Mouse (Mus musculus): ENCODE measurements at regions not wholly inside any gene's neighbourhood (a gene's known extent, or its start where the extent isn't known, plus 50 kb on each side); places are given as distances from the start of the nearest gene placed in this dataset.

GRCm38 (mm10) chr8:96586129-96586528, 697.8 kb upstream of the Got2 start:
- H3K4me3 ChIP-seq (replicated peaks; ENCODE audit: low read length): no peak overlapping the region
- H3K27me3 ChIP-seq (ENCODE audit: control insufficient read depth, insufficient read depth, low read length): no peaks in the 10 kb centered on the region
- 38% methylated on average over 3 of the region's 3 CpGs for WGBS
- H3K9ac ChIP-seq (ENCODE audit: low read length): no peak overlapping the region
- H3K9me3 ChIP-seq (replicated peaks; ENCODE audit: control insufficient read depth, low read length): no peaks in the 10 kb centered on the region
- no peak for ATAC-seq (ENCODE audit: insufficient read depth, low FRiP score)
- H3K36me3 ChIP-seq (ENCODE audit: control insufficient read depth, insufficient read depth, low read length): no peaks in the 10 kb centered on the region
- no peaks in the 10 kb centered on the region for H3K4me1 ChIP-seq (ENCODE audit: control insufficient read depth, insufficient read depth, low read length)
- no peak overlapping the region for H3K4me2 ChIP-seq (ENCODE audit: low read depth, low read length)
- no peak overlapping the region for H3K27ac ChIP-seq (ENCODE audit: low read length)

GRCm38 (mm10) chr8:96552512-96552911, 664.2 kb upstream of the Got2 start:
- H3K4me2 ChIP-seq (ENCODE audit: low read depth, low read length): no peak overlapping the region
- no peaks in the 10 kb centered on the region for H3K27me3 ChIP-seq (ENCODE audit: control insufficient read depth, insufficient read depth, low read length)
- ATAC-seq (ENCODE audit: insufficient read depth, low FRiP score): no peak
- H3K4me1 ChIP-seq (ENCODE audit: control insufficient read depth, insufficient read depth, low read length): no peaks in the 10 kb centered on the region
- no peaks in the 10 kb centered on the region for H3K9me3 ChIP-seq (replicated peaks; ENCODE audit: control insufficient read depth, low read length)
- H3K4me3 ChIP-seq (replicated peaks; ENCODE audit: low read length): no peak overlapping the region
- H3K9ac ChIP-seq (ENCODE audit: low read length): no peak overlapping the region
- no peaks in the 10 kb centered on the region for H3K36me3 ChIP-seq (ENCODE audit: control insufficient read depth, insufficient read depth, low read length)
- WGBS: 72% methylated on average over 10 of the region's 10 CpGs
- no peak overlapping the region for H3K27ac ChIP-seq (ENCODE audit: low read length)

- no peak for ATAC-seq (ENCODE audit: insufficient read depth, low FRiP score)
These were observed 662.1 kb upstream of the Got2 start for GRCm38 (mm10) chr8:96550408-96550807.

DNA sequence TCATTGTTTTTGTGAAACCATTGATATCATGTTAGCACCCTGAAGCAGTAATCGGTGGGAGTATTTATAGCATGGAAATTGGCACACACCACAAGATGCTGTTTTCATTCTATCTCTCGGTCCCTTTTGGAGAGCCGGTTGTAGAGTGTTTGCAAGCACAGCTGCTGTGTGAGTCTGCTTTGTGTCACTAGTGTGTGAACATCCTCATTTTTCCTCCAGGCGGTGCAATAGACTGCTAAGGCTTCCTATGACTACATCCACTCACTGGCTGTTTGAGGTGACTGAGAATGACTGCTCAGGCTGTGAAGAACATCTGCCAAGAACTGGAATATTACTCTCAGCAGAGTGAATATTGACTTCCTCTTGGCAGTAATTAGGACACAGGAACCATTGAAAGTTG, 660.3 kb upstream of the Got2 start:
- Histone ChIP-seq H3K36me3 (ENCODE audit: control insufficient read depth, insufficient read depth, low read length) (no peaks in the 10 kb centered on the region), H3K4me3 (replicated peaks; ENCODE audit: low read length) (no peak overlapping the region), H3K9me3 (replicated peaks; ENCODE audit: control insufficient read depth, low read length) (no peaks in the 10 kb centered on the region), H3K9ac (ENCODE audit: low read length) (no peak overlapping the region), H3K27ac (ENCODE audit: low read length) (no peak overlapping the region), H3K4me2 (ENCODE audit: low read depth, low read length) (no peak overlapping the region), H3K27me3 (ENCODE audit: control insufficient read depth, insufficient read depth, low read length) (no peaks in the 10 kb centered on the region), H3K4me1 (ENCODE audit: control insufficient read depth, insufficient read depth, low read length) (no peaks in the 10 kb centered on the region)
- WGBS: 55% methylated on average over 4 of the region's 4 CpGs
- ATAC-seq (ENCODE audit: insufficient read depth, low FRiP score): no peak

More at GRCm38 (mm10) chr8:96550408-96550807, 662.1 kb upstream of the Got2 start:
- no peaks in the 10 kb centered on the region for H3K9me3 ChIP-seq (replicated peaks; ENCODE audit: control insufficient read depth, low read length)
- no peaks in the 10 kb centered on the region for H3K36me3 ChIP-seq (ENCODE audit: control insufficient read depth, insufficient read depth, low read length)
- H3K27ac ChIP-seq (ENCODE audit: low read length): no peak overlapping the region
- H3K4me1 ChIP-seq (ENCODE audit: control insufficient read depth, insufficient read depth, low read length): no peaks in the 10 kb centered on the region
- H3K9ac ChIP-seq (ENCODE audit: low read length): no peak overlapping the region
- no peaks in the 10 kb centered on the region for H3K27me3 ChIP-seq (ENCODE audit: control insufficient read depth, insufficient read depth, low read length)
- WGBS: 89% methylated on average over 2 of the region's 2 CpGs
- no peak overlapping the region for H3K4me3 ChIP-seq (replicated peaks; ENCODE audit: low read length)
- H3K4me2 ChIP-seq (ENCODE audit: low read depth, low read length): no peak overlapping the region

GRCm38 (mm10) chr8:96548187-96548586, 659.8 kb upstream of the Got2 start:
- no peak overlapping the region for H3K4me2 ChIP-seq (ENCODE audit: low read depth, low read length)
- no peak overlapping the region for H3K27ac ChIP-seq (ENCODE audit: low read length)
- H3K4me1 ChIP-seq (ENCODE audit: control insufficient read depth, insufficient read depth, low read length): no peaks in the 10 kb centered on the region
- no peaks in the 10 kb centered on the region for H3K36me3 ChIP-seq (ENCODE audit: control insufficient read depth, insufficient read depth, low read length)
- H3K27me3 ChIP-seq (ENCODE audit: control insufficient read depth, insufficient read depth, low read length): no peaks in the 10 kb centered on the region
- no peaks in the 10 kb centered on the region for H3K9me3 ChIP-seq (replicated peaks; ENCODE audit: control insufficient read depth, low read length)
- no peak for ATAC-seq (ENCODE audit: insufficient read depth, low FRiP score)
- no peak overlapping the region for H3K9ac ChIP-seq (ENCODE audit: low read length)
- no peak overlapping the region for H3K4me3 ChIP-seq (replicated peaks; ENCODE audit: low read length)

- Histone ChIP-seq H3K9ac (ENCODE audit: low read length) (no peak overlapping the region), H3K4me2 (ENCODE audit: low read depth, low read length) (no peak overlapping the region), H3K36me3 (ENCODE audit: control insufficient read depth, insufficient read depth, low read length) (no peaks in the 10 kb centered on the region), H3K27me3 (ENCODE audit: control insufficient read depth, insufficient read depth, low read length) (no peaks in the 10 kb centered on the region), H3K4me1 (ENCODE audit: control insufficient read depth, insufficient read depth, low read length) (no peaks in the 10 kb centered on the region), H3K9me3 (replicated peaks; ENCODE audit: control insufficient read depth, low read length) (no peaks in the 10 kb centered on the region), H3K4me3 (replicated peaks; ENCODE audit: low read length) (no peak overlapping the region), H3K27ac (ENCODE audit: low read length) (no peak overlapping the region)
- 87% methylated on average over 3 of the region's 3 CpGs for WGBS
- no peak for ATAC-seq (ENCODE audit: insufficient read depth, low FRiP score)
These were observed 653.9 kb upstream of the Got2 start for GRCm38 (mm10) chr8:96542215-96542614.

- no peak overlapping the region for H3K4me2 ChIP-seq (ENCODE audit: low read depth, low read length)
These were observed 610.5 kb upstream of the Got2 start for GRCm38 (mm10) chr8:96498854-96499253.

DNA sequence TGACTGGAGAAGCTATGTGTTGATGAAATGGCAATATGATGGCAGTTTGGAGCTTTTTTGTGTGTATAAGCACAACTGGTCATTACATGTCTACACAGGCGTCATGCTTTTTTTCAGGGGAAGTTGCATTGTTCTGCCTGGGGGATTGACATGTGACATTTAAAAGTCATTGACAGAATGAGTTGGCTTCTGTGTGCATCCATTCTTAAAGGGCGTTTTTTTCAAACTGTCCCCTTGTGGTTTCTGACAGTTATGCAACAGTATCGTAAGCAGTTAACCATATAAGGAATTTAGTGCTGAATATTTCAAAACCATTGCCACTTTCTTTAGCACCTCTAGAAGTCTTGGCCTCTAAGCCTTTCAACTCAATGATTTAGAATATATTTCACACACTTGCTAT, 607.1 kb upstream of the Got2 start:
- Histone ChIP-seq H3K36me3 (ENCODE audit: control insufficient read depth, insufficient read depth, low read length) (no peaks in the 10 kb centered on the region), H3K4me3 (replicated peaks; ENCODE audit: low read length) (no peak overlapping the region), H3K4me1 (ENCODE audit: control insufficient read depth, insufficient read depth, low read length) (no peaks in the 10 kb centered on the region), H3K9me3 (replicated peaks; ENCODE audit: control insufficient read depth, low read length) (no peaks in the 10 kb centered on the region), H3K27me3 (ENCODE audit: control insufficient read depth, insufficient read depth, low read length) (no peaks in the 10 kb centered on the region), H3K4me2 (ENCODE audit: low read depth, low read length) (no peak overlapping the region), H3K9ac (ENCODE audit: low read length) (no peak overlapping the region), H3K27ac (ENCODE audit: low read length) (no peak overlapping the region)
- no peak for ATAC-seq (ENCODE audit: insufficient read depth, low FRiP score)
- WGBS: 79% methylated on average over 3 of the region's 3 CpGs

More at GRCm38 (mm10) chr8:96498854-96499253, 610.5 kb upstream of the Got2 start:
- no peak for ATAC-seq (ENCODE audit: insufficient read depth, low FRiP score)
- Histone ChIP-seq H3K9me3 (replicated peaks; ENCODE audit: control insufficient read depth, low read length) (no peaks in the 10 kb centered on the region), H3K36me3 (ENCODE audit: control insufficient read depth, insufficient read depth, low read length) (no peaks in the 10 kb centered on the region), H3K9ac (ENCODE audit: low read length) (no peak overlapping the region), H3K4me1 (ENCODE audit: control insufficient read depth, insufficient read depth, low read length) (no peaks in the 10 kb centered on the region), H3K27ac (ENCODE audit: low read length) (no peak overlapping the region), H3K27me3 (ENCODE audit: control insufficient read depth, insufficient read depth, low read length) (no peaks in the 10 kb centered on the region), H3K4me3 (replicated peaks; ENCODE audit: low read length) (no peak overlapping the region)
- 77% methylated on average over 6 of the region's 6 CpGs for WGBS

- no peak for ATAC-seq (ENCODE audit: insufficient read depth, low FRiP score)
- H3K9me3 ChIP-seq (replicated peaks; ENCODE audit: control insufficient read depth, low read length): no peaks in the 10 kb centered on the region
- no peaks in the 10 kb centered on the region for H3K36me3 ChIP-seq (ENCODE audit: control insufficient read depth, insufficient read depth, low read length)
- H3K27me3 ChIP-seq (ENCODE audit: control insufficient read depth, insufficient read depth, low read length): no peaks in the 10 kb centered on the region
- no peak overlapping the region for H3K27ac ChIP-seq (ENCODE audit: low read length)
- H3K4me1 ChIP-seq (ENCODE audit: control insufficient read depth, insufficient read depth, low read length): no peaks in the 10 kb centered on the region
- H3K4me2 ChIP-seq (ENCODE audit: low read depth, low read length): no peak overlapping the region
- H3K9ac ChIP-seq (ENCODE audit: low read length): no peak overlapping the region
- no peak overlapping the region for H3K4me3 ChIP-seq (replicated peaks; ENCODE audit: low read length)
- WGBS: 57% methylated on average over 2 of the region's 2 CpGs
These were observed 601.5 kb upstream of the Got2 start for GRCm38 (mm10) chr8:96489804-96490203.

Data from stomach, embryonic 16.5 days (tissue).